Mouse (Mus musculus): ENCODE measurements around the gene Mrpl42.

- TF ChIP-seq CTCF (IDR thresholded peaks at IDR 0.05; ENCODE audit: borderline replicate concordance, insufficient read depth, low read depth, low read length) (no peak), POLR2A (IDR thresholded peaks at IDR 0.05; ENCODE audit: borderline replicate concordance, insufficient read depth, low read length) (no peak)
These were observed 24.2 kb downstream of the Mrpl42 start for GRCm38 (mm10) chr10:95477516-95477915.

Data from cerebellum, adult 2 months (tissue).